Mouse (Mus musculus): ENCODE measurements around the gene Tgif1. TPM values are rescaled to one million over a fixed set of nuclear protein-coding genes. Genes with fewer than 3 reads are reported as not detected.
A peak's percentile ranks its signal among the peaks of the same experiment; 100 is the strongest.

The Tgif1 gene
- polyA plus RNA-seq, 1 experiment from 2014 or later = 16.4 TPM

DNA sequence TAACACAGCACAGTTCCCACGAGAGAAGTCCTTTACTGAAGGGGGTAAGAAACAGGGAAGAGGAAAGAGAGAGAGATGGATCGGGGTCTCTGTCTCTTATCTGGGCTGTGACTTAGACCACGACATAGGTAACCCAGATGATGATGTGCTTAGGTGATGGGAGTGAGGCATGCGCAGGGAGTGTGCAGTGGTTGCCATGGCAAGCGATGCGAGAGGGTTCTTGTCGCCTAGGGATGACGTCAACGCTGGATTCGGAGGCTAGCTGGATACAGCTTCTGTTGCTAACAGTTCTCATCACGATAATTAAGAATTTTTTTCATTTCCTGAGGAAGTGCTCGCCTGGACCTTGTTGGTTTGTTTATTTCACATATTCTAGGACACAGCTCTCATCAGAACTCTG is 27.1 kb downstream of the Tgif1 start:
- no peaks in the 10 kb centered on the region for H3K4me1 ChIP-seq (ENCODE audit: insufficient read depth)
- no peaks in the 10 kb centered on the region for H3K27me3 ChIP-seq (ENCODE audit: insufficient read depth, low read length)
- no peak overlapping the region for H3K4me2 ChIP-seq (ENCODE audit: low read depth, low read length)
- no peak overlapping the region for H3K27ac ChIP-seq (ENCODE audit: low read depth)
- WGBS (ENCODE audit: insufficient replicate concordance) = 72% methylated on average over 12 of the region's 12 CpGs
- ATAC-seq (no peak), DNase-seq (no peak)
- no peak overlapping the region for H3K9ac ChIP-seq (replicated peaks)
- no peaks in the 10 kb centered on the region for H3K36me3 ChIP-seq (replicated peaks; ENCODE audit: insufficient read depth, low read length)
- TF ChIP-seq EP300 (IDR thresholded peaks at IDR 0.05; ENCODE audit: low read depth) (no peak), CTCF (IDR thresholded peaks at IDR 0.05; ENCODE audit: low read depth) (no peak)
- no peaks in the 10 kb centered on the region for H3K9me3 ChIP-seq (ENCODE audit: low read length)
- no peak overlapping the region for H3K4me3 ChIP-seq (ENCODE audit: low read depth, low read length)

GRCm38 (mm10) chr17:70823083-70823482 is 30.3 kb downstream of the Tgif1 start:
- peaks cover 12% of the 10 kb centered on the region for H3K27me3 ChIP-seq (ENCODE audit: insufficient read depth, low read length)
- 55% methylated on average over 8 of the region's 8 CpGs for WGBS (ENCODE audit: insufficient replicate concordance)
- DNase-seq = no peak
- peak overlapping the region; percentile 7; the same call in 1 of the 2 replicates for H3K9ac ChIP-seq (replicated peaks)
- H3K36me3 ChIP-seq (replicated peaks; ENCODE audit: insufficient read depth, low read length) = no peaks in the 10 kb centered on the region
- H3K4me1 ChIP-seq (ENCODE audit: insufficient read depth) = no peaks in the 10 kb centered on the region
- ATAC-seq = peak; percentile 81
- no peaks in the 10 kb centered on the region for H3K9me3 ChIP-seq (ENCODE audit: low read length)
- peak overlapping the region; percentile 2; the same call in 1 of the 2 replicates for H3K4me3 ChIP-seq (ENCODE audit: low read depth, low read length)
- TF ChIP-seq CTCF (IDR thresholded peaks at IDR 0.05; ENCODE audit: low read depth) = no peak
- TF ChIP-seq EP300 (IDR thresholded peaks at IDR 0.05; ENCODE audit: low read depth) = no peak
- H3K27ac ChIP-seq (ENCODE audit: low read depth) = peak overlapping the region; percentile 76
- H3K4me2 ChIP-seq (ENCODE audit: low read depth, low read length) = peak overlapping the region; percentile 49

GRCm38 (mm10) chr17:70817862-70818451 is 35.4 kb downstream of the Tgif1 start:
- Histone ChIP-seq H3K4me3 (ENCODE audit: low read depth, low read length) (peak overlapping the region; percentile 41), H3K4me2 (ENCODE audit: low read depth, low read length) (peak overlapping the region; percentile 66), H3K9ac (replicated peaks) (0 out of 2 replicates have a peak overlapping the region, but pooled peaks have one; percentile 30), H3K4me1 (ENCODE audit: insufficient read depth) (no peaks in the 10 kb centered on the region), H3K36me3 (replicated peaks; ENCODE audit: insufficient read depth, low read length) (no peaks in the 10 kb centered on the region), H3K27ac (ENCODE audit: low read depth) (no peak overlapping the region), H3K27me3 (ENCODE audit: insufficient read depth, low read length) (peaks cover 27% of the 10 kb centered on the region), H3K9me3 (ENCODE audit: low read length) (no peaks in the 10 kb centered on the region)
- ATAC-seq = no peak
- DNase-seq = peak; percentile 24
- 4% methylated on average over 50 of the region's 51 CpGs for WGBS (ENCODE audit: insufficient replicate concordance)
- TF ChIP-seq EP300 (IDR thresholded peaks at IDR 0.05; ENCODE audit: low read depth) (no peak), CTCF (IDR thresholded peaks at IDR 0.05; ENCODE audit: low read depth) (no peak)

- H3K9me3 ChIP-seq (ENCODE audit: low read length) = no peaks in the 10 kb centered on the region
- DNase-seq (no peak), ATAC-seq (no peak)
- 77% methylated on average over 8 of the region's 8 CpGs for WGBS (ENCODE audit: insufficient replicate concordance)
- TF ChIP-seq EP300 (IDR thresholded peaks at IDR 0.05; ENCODE audit: low read depth) (no peak), CTCF (IDR thresholded peaks at IDR 0.05; ENCODE audit: low read depth) (no peak)
- no peak overlapping the region for H3K27ac ChIP-seq (ENCODE audit: low read depth)
- H3K9ac ChIP-seq (replicated peaks) = no peak overlapping the region
- H3K4me2 ChIP-seq (ENCODE audit: low read depth, low read length) = no peak overlapping the region
- peaks cover 27% of the 10 kb centered on the region for H3K27me3 ChIP-seq (ENCODE audit: insufficient read depth, low read length)
- H3K4me1 ChIP-seq (ENCODE audit: insufficient read depth) = no peaks in the 10 kb centered on the region
- no peak overlapping the region for H3K4me3 ChIP-seq (ENCODE audit: low read depth, low read length)
- H3K36me3 ChIP-seq (replicated peaks; ENCODE audit: insufficient read depth, low read length) = no peaks in the 10 kb centered on the region
Observed at GRCm38 (mm10) chr17:70815001-70815400, 38.3 kb downstream of the Tgif1 start.

GRCm38 (mm10) chr17:70810795-70811194 is 42.6 kb downstream of the Tgif1 start:
- Histone ChIP-seq H3K9me3 (ENCODE audit: low read length) (no peaks in the 10 kb centered on the region), H3K4me2 (ENCODE audit: low read depth, low read length) (no peak overlapping the region), H3K9ac (replicated peaks) (no peak overlapping the region), H3K36me3 (replicated peaks; ENCODE audit: insufficient read depth, low read length) (no peaks in the 10 kb centered on the region), H3K4me1 (ENCODE audit: insufficient read depth) (no peaks in the 10 kb centered on the region), H3K27ac (ENCODE audit: low read depth) (no peak overlapping the region), H3K27me3 (ENCODE audit: insufficient read depth, low read length) (no peaks in the 10 kb centered on the region), H3K4me3 (ENCODE audit: low read depth, low read length) (no peak overlapping the region)
- ATAC-seq (no peak), DNase-seq (no peak)
- WGBS (ENCODE audit: insufficient replicate concordance) = 84% methylated on average over 5 of the region's 5 CpGs
- TF ChIP-seq CTCF (IDR thresholded peaks at IDR 0.05; ENCODE audit: low read depth) (no peak), EP300 (IDR thresholded peaks at IDR 0.05; ENCODE audit: low read depth) (no peak)

- H3K27ac ChIP-seq (ENCODE audit: low read depth) = no peak overlapping the region
- H3K4me2 ChIP-seq (ENCODE audit: low read depth, low read length) = no peak overlapping the region
- DNase-seq = no peak
- no peak overlapping the region for H3K9ac ChIP-seq (replicated peaks)
- TF ChIP-seq CTCF (IDR thresholded peaks at IDR 0.05; ENCODE audit: low read depth) (no peak), EP300 (IDR thresholded peaks at IDR 0.05; ENCODE audit: low read depth) (no peak)
- H3K4me3 ChIP-seq (ENCODE audit: low read depth, low read length) = no peak overlapping the region
- no peaks in the 10 kb centered on the region for H3K9me3 ChIP-seq (ENCODE audit: low read length)
- H3K4me1 ChIP-seq (ENCODE audit: insufficient read depth) = no peaks in the 10 kb centered on the region
- WGBS (ENCODE audit: insufficient replicate concordance) = 64% methylated on average over 3 of the region's 3 CpGs
- no peaks in the 10 kb centered on the region for H3K36me3 ChIP-seq (replicated peaks; ENCODE audit: insufficient read depth, low read length)
- ATAC-seq = no peak
- H3K27me3 ChIP-seq (ENCODE audit: insufficient read depth, low read length) = no peaks in the 10 kb centered on the region
Observed at GRCm38 (mm10) chr17:70809776-70810175, 43.6 kb downstream of the Tgif1 start.

Measured in liver, postnatal 0 days (tissue).